Mouse (Mus musculus) kidney, adult 8-10 months (tissue): ENCODE data around the gene Teddm2.

Experiments
- DNase-seq, 2 experiments: peaks; one replicate each; pipeline ENCODE4 v3.0.0; 2022

The Teddm2 gene

DNA sequence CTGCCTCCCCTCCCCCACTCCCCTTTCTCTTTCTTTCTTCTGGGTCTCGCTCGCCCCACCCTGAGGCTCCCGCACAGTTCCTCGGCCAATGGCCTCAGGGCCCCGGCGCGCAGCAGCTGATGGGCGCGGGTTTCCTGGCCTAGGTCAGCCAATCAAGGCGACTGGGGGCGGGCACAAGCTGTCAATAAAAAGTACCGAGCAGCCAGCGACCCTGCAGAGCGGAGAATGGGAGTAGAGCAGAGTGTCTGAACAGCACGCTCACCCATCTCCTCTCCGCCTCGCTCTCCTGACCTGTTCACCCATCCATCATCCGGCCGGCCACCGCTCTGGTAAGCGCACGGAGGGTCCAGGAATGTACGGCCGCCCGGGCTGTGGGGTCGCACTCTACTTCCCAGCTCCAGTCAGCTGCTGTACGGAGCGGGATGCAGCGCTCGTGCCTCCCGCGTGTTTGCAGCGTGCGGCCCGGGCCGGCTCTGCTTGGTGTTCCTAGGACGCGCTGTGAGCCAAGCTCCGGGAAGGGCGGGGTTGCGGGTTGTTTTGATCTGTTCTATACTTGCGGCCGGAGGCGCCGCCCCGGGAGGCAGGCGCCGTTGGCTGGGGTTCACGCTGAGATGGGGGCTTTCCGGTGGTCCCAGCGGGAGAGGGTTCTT lies at the start of gene Teddm2, which contains the start of gene Glul:
Gene Teddm2 (minus strand): TSS at position 498 of the 650 bp plus-strand sequence.
Gene Glul (plus strand): TSS at position 214 of the 650 bp plus-strand sequence.
- peak; percentile 98 for DNase-seq

DNA sequence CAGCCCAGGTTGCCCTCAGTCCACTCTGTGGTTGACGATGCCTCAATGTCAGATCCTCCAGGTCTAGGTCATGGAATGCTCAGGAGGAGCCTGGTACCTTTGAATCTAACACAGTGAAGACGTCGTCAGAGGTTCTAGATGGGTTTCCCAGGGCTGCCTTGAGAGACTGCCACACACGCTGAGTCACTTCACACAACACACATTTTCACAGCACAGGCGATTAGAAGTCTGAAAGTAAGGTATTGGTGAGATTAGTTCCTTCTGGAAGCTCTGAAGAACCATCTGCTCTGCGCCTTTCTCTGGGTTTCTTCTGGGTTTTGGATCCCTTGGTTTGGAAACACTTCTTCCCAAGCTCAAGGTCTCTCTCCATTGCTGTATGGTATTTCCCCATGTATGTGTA lies 47.8 kb upstream of the Teddm2 start:
- no peak for DNase-seq

- no peak for DNase-seq
Measured at GRCm38 (mm10) chr1:153946971-153947370, 46.9 kb upstream of the Teddm2 start.

DNA sequence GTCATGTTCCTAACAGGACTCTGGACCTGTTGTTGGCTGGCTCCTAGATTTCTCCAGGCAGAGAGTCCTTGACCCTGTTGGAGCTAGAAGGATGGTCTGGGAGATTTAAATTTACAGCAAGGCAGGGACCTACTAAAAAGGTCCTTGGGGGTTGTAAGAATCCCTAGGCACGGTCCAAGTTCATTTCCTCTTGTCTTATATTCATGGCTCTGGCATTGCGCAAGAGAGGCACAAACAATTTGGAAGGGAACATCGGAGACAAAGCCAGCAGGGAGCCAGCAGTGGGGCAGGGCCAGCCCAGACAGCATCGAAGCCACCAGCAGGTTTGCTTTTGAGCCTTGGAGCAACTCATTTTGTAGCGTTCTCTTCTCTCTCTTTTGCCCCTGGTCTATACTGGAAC lies 45.2 kb upstream of the Teddm2 start:
- DNase-seq, result no peak

- DNase-seq, result no peak
Measured at GRCm38 (mm10) chr1:153940986-153941385, 41.0 kb upstream of the Teddm2 start.

GRCm38 (mm10) chr1:153937025-153937424 lies 37.0 kb upstream of the Teddm2 start:
- DNase-seq, result no peak

- DNase-seq, result no peak
Measured at GRCm38 (mm10) chr1:153935844-153936380, 35.9 kb upstream of the Teddm2 start.

DNA sequence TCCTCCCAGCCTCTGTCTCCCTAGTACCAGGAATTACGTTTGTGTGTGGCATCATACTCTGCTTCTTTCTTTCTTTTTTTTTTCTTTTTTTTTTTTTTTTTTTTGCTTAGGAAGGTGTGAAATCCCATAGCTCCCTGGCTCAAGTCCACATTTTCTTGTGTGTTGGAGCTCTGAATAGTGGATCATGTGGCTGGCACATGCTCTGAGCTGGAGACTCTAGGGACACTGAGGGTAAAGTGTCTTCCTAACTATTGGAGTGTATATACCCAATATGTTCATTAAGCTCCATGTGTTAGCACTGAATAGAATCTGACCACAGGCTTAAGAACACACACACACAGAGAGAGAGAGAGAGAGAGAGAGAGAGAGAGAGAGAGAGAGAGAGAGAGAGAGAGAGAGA lies 33.7 kb upstream of the Teddm2 start:
- DNase-seq, result no peak

GRCm38 (mm10) chr1:153930431-153930830 lies 30.4 kb upstream of the Teddm2 start:
- no peak for DNase-seq

DNA sequence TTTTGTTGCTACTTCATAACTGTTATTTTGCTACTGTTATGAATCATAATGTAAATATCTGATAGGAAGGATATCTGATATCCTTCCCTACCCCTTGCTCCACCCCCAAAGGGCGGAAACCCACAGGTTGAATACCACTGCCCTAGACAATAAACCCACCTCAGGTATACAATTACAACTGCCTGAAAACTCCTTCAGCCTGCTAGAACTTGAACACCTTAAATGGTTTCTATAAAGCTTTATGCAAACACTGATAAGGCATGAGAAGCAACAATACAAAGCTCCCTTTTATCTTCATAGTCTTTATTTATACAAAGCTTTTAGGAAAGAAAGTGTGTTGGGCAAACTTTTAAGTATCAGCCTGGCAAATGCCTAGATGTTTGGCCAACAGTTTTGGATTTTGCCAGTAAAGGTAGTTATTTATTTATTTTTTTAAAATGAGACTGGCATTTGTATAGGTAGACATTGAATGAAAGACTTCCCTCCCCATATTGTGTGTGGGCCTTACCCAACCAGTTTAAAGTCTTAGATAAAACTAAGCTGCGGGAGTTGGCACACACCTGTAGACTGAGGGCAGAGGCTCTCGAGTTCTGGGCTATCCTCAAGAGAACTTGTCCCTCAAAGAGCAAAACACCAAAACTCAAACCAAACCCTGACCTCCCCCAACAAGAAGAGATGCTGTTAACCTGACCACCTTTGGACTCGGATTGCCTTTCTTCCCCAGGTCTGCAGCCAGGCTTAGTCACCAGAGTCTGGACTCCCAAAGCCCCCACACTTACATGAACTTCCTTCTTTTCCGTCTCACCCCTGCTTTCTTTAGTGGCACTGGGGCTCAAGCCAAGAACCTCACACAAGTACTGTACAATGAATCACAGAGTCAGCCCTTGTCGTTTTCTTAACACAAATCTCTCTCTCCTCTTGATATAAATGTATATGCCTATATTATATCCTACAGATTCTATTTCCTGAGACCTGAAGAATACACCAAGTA lies 24.7 kb upstream of the Teddm2 start:
- DNase-seq, result no peak

DNA sequence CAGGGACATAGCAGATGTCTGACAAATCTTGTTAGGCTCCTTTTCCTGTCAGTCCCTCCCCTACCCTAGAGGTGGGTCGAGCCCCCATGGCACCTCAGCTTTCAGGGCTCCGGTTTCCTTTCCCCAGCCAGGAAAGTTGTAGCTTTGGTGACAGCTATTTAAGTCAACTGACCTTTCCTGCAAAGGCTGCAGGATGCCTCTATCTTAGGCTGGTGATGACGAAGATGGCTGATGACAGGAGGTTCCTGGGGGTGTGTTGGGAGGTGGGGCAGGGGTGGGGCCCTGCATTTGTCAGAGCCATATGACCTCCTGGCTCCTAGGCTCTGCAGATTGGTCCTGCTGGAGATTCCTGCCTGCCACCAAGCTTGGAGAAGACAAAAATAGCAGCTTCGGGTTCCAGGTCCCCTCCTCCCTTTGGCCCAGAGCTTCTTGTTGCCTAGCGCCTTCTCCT lies 22.6 kb upstream of the Teddm2 start:
- no peak for DNase-seq

GRCm38 (mm10) chr1:153921642-153922041 lies 21.6 kb upstream of the Teddm2 start:
- DNase-seq, result no peak

- DNase-seq, result peak; percentile 50 to 85
Measured at GRCm38 (mm10) chr1:153918521-153919206, 18.6 kb upstream of the Teddm2 start.

DNA sequence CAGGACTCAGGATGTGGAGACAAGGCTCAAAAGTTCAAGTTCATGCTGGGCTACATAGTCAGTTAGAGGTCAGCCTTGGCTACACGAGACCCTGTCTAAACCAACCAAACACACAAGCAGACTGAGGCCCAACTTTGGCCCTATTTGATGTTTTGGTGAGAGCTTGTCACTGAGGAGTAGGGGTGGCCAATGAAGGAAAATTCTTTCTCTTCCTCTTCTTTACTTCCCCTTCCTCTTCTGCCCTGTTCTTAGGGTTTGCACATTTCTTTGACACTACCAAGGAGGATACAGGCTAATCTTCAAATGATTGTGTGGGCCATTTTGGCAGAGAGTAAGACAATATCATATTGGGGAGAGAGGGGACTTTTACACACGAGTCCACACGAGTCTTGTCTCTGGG lies 13.8 kb upstream of the Teddm2 start:
- DNase-seq, result no peak

- peak; percentile 41 to 52 for DNase-seq
Measured at GRCm38 (mm10) chr1:153911276-153911795, 11.3 kb upstream of the Teddm2 start.

DNA sequence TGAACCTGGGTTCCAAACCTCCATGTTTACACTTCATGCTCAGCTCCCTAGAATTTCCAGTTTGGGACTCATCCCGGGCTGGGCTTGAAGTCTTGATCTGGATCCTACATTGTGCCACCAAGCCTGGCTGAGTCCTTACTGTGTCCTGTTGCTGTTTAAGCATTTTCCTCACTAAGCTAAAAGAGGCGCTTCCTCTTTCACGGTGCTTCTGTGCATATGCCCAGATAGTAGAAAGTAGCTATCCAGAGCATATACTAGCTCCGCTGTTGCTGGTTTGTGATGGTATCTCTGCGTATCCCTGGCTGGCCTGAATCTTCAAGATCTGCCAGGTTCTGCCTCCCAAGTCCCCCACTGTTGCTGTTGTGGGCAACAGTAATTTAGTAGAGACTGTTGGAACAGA lies 10.4 kb upstream of the Teddm2 start:
- DNase-seq, result no peak

DNA sequence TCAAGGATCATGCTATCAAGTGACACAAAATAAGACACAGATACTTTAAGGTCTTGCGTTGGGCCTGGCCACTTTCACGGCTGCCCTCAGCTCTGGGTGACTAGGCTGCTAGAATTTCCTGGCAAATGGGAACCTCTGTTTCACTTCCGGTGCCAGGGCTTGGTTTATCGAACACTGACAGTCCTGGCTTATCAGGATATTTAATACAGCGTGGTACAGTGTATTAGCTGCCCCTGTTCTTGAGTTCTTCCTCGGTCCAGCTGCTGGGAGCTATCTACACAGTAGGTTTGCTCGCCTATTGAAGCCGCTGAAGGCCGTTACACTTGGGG lies 9.9 kb upstream of the Teddm2 start:
- no peak for DNase-seq

GRCm38 (mm10) chr1:153909213-153909962 lies 9.4 kb upstream of the Teddm2 start:
- DNase-seq, result no peak

DNA sequence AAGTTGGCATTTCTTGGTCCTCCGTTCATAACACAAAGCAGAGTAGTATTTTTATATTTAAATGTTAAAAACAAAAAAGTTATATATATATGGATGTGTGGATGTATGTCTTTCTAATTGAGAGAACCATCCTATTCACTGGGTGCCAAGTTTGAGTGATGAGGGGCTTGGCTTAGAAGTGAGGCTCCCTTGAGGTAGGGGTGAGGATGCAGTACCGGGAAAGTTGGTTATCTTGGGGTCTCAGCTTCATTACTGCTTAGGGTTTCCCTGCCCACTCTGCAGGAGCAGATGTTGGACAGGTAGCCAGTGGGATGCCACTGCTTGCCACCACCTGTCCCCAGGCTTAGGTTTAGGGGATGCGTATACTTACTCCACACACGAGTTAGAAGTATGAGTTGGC lies 8.7 kb upstream of the Teddm2 start:
- DNase-seq, result no peak

- no peak for DNase-seq
Measured at GRCm38 (mm10) chr1:153908208-153908607, 8.2 kb upstream of the Teddm2 start.

GRCm38 (mm10) chr1:153905884-153906283 lies 5.9 kb upstream of the Teddm2 start:
- DNase-seq, result no peak

DNA sequence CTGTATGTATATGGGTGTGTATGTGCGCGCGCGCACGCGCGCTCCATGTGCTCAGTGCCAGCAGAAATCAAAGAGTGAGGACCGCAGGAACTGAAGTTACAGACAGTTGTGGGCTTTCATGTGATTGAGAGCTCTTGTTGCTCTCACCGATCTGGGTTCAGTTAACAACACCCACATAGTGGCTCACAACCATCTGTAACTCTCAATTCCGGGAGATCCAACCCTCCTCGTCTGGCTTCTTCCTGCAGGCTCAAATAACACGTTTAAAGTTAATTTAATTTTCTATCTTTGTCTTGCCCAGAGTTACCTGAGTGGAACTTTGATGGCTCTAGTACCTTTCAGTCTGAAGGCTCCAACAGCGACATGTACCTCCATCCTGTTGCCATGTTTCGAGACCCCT lies 4.2 kb upstream of the Teddm2 start:
- no peak for DNase-seq
